Mouse (Mus musculus) bone marrow macrophage, adult 2 months (primary cell): ENCODE measurements around the gene Sema3a.

ENCODE experiments used
- CTCF ChIP-seq: IDR thresholded peaks from 2 replicates; pipeline ENCODE4 v1.5.1; 2012; ENCODE audit warnings: low read depth, mild to moderate bottlenecking, low read length, moderate library complexity
- POLR2A ChIP-seq: IDR thresholded peaks from 2 replicates; pipeline ENCODE4 v1.6.1; 2012; ENCODE audit warnings: mild to moderate bottlenecking, low read depth, low read length, borderline replicate concordance

GRCm38 (mm10) chr5:13255353-13255752 lies 130.1 kb downstream of the Sema3a start:
- no peak for TF ChIP-seq CTCF
- TF ChIP-seq POLR2A: no peak
